Mouse (Mus musculus): ENCODE measurements around the gene Slc16a10.
A peak's percentile ranks its signal among the peaks of the same experiment; 100 is the strongest.

- TF ChIP-seq CTCF (IDR thresholded peaks at IDR 0.05; ENCODE audit: low read depth) (peak; percentile 38), EP300 (IDR thresholded peaks at IDR 0.05; ENCODE audit: low read depth) (no peak)
Measured at GRCm38 (mm10) chr10:40024554-40025428, 117.3 kb downstream of the Slc16a10 start, which contains the start of gene Mfsd4b1.
